Mouse (Mus musculus): ENCODE measurements around the gene Aak1. TPM values are rescaled to one million over a fixed set of nuclear protein-coding genes. Genes with fewer than 3 reads are reported as not detected.

The Aak1 gene
- polyA plus RNA-seq, 1 experiment = 21.5 TPM

- Histone ChIP-seq H3K27ac (ENCODE audit: insufficient read depth, low read length) (no peak overlapping the region), H3K4me1 (ENCODE audit: control insufficient read depth, insufficient read depth, insufficient read length) (no peaks in the 10 kb centered on the region), H3K36me3 (ENCODE audit: control insufficient read depth, insufficient read depth, low read length) (peaks cover 12% of the 10 kb centered on the region), H3K4me3 (ENCODE audit: extremely low read depth, insufficient read depth, insufficient read length) (no peak overlapping the region), H3K27me3 (ENCODE audit: control insufficient read depth, insufficient read depth, low read length) (no peaks in the 10 kb centered on the region)
- no peak for DNase-seq (ENCODE audit: low read depth in 1 of 2, low spot score in 2 of 2)
- TF ChIP-seq CTCF (IDR thresholded peaks at IDR 0.05; ENCODE audit: extremely low read depth, insufficient read depth, insufficient read length, insufficient replicate concordance) = no peak
- TF ChIP-seq POLR2A (IDR thresholded peaks at IDR 0.05; ENCODE audit: low read depth, low read length) = no peak
- 94% methylated on average over 9 of the region's 9 CpGs for WGBS
Measured at GRCm38 (mm10) chr6:86940966-86941365, 91.6 kb downstream of the Aak1 start.

- H3K4me1 ChIP-seq (ENCODE audit: control insufficient read depth, insufficient read depth, insufficient read length) = peaks cover 8% of the 10 kb centered on the region
- H3K36me3 ChIP-seq (ENCODE audit: control insufficient read depth, insufficient read depth, low read length) = peaks cover 2% of the 10 kb centered on the region; the same call in 1 of the 2 replicates
- no peak overlapping the region for H3K27ac ChIP-seq (ENCODE audit: insufficient read depth, low read length)
- TF ChIP-seq CTCF (IDR thresholded peaks at IDR 0.05; ENCODE audit: extremely low read depth, insufficient read depth, insufficient read length, insufficient replicate concordance) (no peak), POLR2A (IDR thresholded peaks at IDR 0.05; ENCODE audit: low read depth, low read length) (no peak)
- H3K27me3 ChIP-seq (ENCODE audit: control insufficient read depth, insufficient read depth, low read length) = no peaks in the 10 kb centered on the region
- DNase-seq (ENCODE audit: low read depth in 1 of 2, low spot score in 2 of 2) = no peak
- no peak overlapping the region for H3K4me3 ChIP-seq (ENCODE audit: extremely low read depth, insufficient read depth, insufficient read length)
- 92% methylated on average over 8 of the region's 8 CpGs for WGBS
Measured at GRCm38 (mm10) chr6:86947100-86947499, 97.8 kb downstream of the Aak1 start.

DNA sequence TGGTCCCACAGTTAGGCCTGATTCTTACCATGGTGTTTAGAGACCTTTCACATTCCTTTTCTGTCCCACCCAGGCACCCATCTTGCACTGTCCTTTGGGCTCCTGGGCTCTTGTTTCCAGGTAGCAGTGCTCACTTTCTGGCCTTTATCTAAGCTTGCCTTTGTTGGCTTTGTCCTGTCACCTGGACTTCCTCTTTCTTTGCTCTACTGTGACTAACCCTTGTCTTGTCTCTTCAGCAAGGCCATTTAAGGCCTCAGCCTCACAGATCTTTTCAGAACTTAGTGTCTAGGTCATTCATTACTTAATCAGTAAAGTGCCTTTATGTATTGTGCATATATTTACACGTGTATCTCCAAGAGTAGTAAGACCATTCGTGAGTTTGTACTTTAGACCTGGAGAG lies 99.4 kb downstream of the Aak1 start:
- WGBS = 85% methylated on average over 2 of the region's 2 CpGs
- no peak overlapping the region for H3K27ac ChIP-seq (ENCODE audit: insufficient read depth, low read length)
- TF ChIP-seq POLR2A (IDR thresholded peaks at IDR 0.05; ENCODE audit: low read depth, low read length) (no peak), CTCF (IDR thresholded peaks at IDR 0.05; ENCODE audit: extremely low read depth, insufficient read depth, insufficient read length, insufficient replicate concordance) (no peak)
- peaks cover 8% of the 10 kb centered on the region for H3K4me1 ChIP-seq (ENCODE audit: control insufficient read depth, insufficient read depth, insufficient read length)
- H3K27me3 ChIP-seq (ENCODE audit: control insufficient read depth, insufficient read depth, low read length) = no peaks in the 10 kb centered on the region
- peaks cover 4% of the 10 kb centered on the region for H3K36me3 ChIP-seq (ENCODE audit: control insufficient read depth, insufficient read depth, low read length)
- H3K4me3 ChIP-seq (ENCODE audit: extremely low read depth, insufficient read depth, insufficient read length) = no peak overlapping the region
- peak in 1 of 2 experiments; percentile 14 for DNase-seq (ENCODE audit: low read depth in 1 of 2, low spot score in 2 of 2)

- TF ChIP-seq CTCF (IDR thresholded peaks at IDR 0.05; ENCODE audit: extremely low read depth, insufficient read depth, insufficient read length, insufficient replicate concordance) = no peak
- TF ChIP-seq POLR2A (IDR thresholded peaks at IDR 0.05; ENCODE audit: low read depth, low read length) = no peak
- no peak overlapping the region for H3K4me3 ChIP-seq (ENCODE audit: extremely low read depth, insufficient read depth, insufficient read length)
- peaks cover 10% of the 10 kb centered on the region for H3K36me3 ChIP-seq (ENCODE audit: control insufficient read depth, insufficient read depth, low read length)
- H3K27me3 ChIP-seq (ENCODE audit: control insufficient read depth, insufficient read depth, low read length) = no peaks in the 10 kb centered on the region
- peaks cover 8% of the 10 kb centered on the region for H3K4me1 ChIP-seq (ENCODE audit: control insufficient read depth, insufficient read depth, insufficient read length)
- 39% methylated on average over 1 of the region's 1 CpGs for WGBS
- H3K27ac ChIP-seq (ENCODE audit: insufficient read depth, low read length) = no peak overlapping the region
- DNase-seq (ENCODE audit: low read depth in 1 of 2, low spot score in 2 of 2) = peak; percentile 4 to 30
Measured at GRCm38 (mm10) chr6:86950141-86950540, 100.8 kb downstream of the Aak1 start.

DNA sequence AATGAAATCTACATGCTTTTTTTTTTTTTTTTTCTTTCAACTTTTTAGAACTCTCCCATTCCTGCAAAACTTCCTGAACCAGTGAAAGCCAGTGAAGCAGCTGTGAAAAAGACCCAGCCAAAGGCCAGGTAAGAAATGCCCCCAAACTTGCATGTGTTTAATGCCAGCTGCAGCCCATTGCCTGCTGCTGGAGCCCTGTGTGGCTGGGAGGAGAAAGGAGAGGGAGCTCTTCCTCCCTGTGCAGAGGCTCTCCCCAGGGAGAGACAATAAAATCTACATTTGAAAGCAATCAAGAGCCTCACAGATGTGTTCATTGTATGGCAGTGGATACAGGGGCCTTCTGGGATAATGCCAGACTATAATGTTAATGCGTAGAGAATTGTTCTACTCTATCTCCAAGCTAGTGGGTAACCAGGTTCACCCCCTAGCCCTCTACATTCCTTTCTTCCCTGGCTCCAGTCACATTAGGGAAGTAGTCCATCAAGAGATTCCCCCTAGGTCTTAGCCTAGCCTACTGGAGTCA lies 101.5 kb downstream of the Aak1 start:
- DNase-seq (ENCODE audit: low read depth in 1 of 2, low spot score in 2 of 2) = no peak
- Histone ChIP-seq H3K4me1 (ENCODE audit: control insufficient read depth, insufficient read depth, insufficient read length) (peaks cover 8% of the 10 kb centered on the region), H3K27me3 (ENCODE audit: control insufficient read depth, insufficient read depth, low read length) (no peaks in the 10 kb centered on the region), H3K36me3 (ENCODE audit: control insufficient read depth, insufficient read depth, low read length) (peaks cover 14% of the 10 kb centered on the region), H3K27ac (ENCODE audit: insufficient read depth, low read length) (no peak overlapping the region), H3K4me3 (ENCODE audit: extremely low read depth, insufficient read depth, insufficient read length) (no peak overlapping the region)
- WGBS = 100% methylated on average over 1 of the region's 1 CpGs
- TF ChIP-seq CTCF (IDR thresholded peaks at IDR 0.05; ENCODE audit: extremely low read depth, insufficient read depth, insufficient read length, insufficient replicate concordance) = no peak
- no peak for TF ChIP-seq POLR2A (IDR thresholded peaks at IDR 0.05; ENCODE audit: low read depth, low read length)

DNA sequence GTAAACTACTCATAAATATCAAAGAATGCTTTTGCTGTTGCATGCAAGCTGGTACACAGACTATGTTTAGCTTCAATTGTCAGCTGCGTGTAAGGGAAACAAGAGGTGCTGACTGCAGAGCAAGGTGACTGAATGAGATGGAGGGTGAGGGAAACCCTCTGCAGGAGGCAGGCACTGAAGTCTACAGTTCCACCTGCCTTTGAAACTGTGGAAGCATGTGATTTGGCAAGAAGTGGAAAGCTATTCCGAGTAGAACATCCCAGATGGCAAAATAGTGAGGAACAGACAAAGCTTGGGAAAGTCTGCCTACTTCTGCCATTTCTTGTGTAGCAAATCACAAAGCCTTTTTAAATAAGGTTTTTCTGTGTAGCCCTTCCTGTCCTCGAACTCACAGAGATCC lies 106.4 kb downstream of the Aak1 start:
- no peak for TF ChIP-seq CTCF (IDR thresholded peaks at IDR 0.05; ENCODE audit: extremely low read depth, insufficient read depth, insufficient read length, insufficient replicate concordance)
- no peak for TF ChIP-seq POLR2A (IDR thresholded peaks at IDR 0.05; ENCODE audit: low read depth, low read length)
- peaks cover 33% of the 10 kb centered on the region for H3K36me3 ChIP-seq (ENCODE audit: control insufficient read depth, insufficient read depth, low read length)
- H3K4me1 ChIP-seq (ENCODE audit: control insufficient read depth, insufficient read depth, insufficient read length) = no peaks in the 10 kb centered on the region
- WGBS = 89% methylated on average over 3 of the region's 3 CpGs
- no peak overlapping the region for H3K4me3 ChIP-seq (ENCODE audit: extremely low read depth, insufficient read depth, insufficient read length)
- DNase-seq (ENCODE audit: low read depth in 1 of 2, low spot score in 2 of 2) = no peak
- no peak overlapping the region for H3K27ac ChIP-seq (ENCODE audit: insufficient read depth, low read length)
- no peaks in the 10 kb centered on the region for H3K27me3 ChIP-seq (ENCODE audit: control insufficient read depth, insufficient read depth, low read length)

- no peak for TF ChIP-seq POLR2A (IDR thresholded peaks at IDR 0.05; ENCODE audit: low read depth, low read length)
- no peak for TF ChIP-seq CTCF (IDR thresholded peaks at IDR 0.05; ENCODE audit: extremely low read depth, insufficient read depth, insufficient read length, insufficient replicate concordance)
- no peak for DNase-seq (ENCODE audit: low read depth in 1 of 2, low spot score in 2 of 2)
- Histone ChIP-seq H3K27ac (ENCODE audit: insufficient read depth, low read length) (no peak overlapping the region), H3K4me3 (ENCODE audit: extremely low read depth, insufficient read depth, insufficient read length) (no peak overlapping the region), H3K4me1 (ENCODE audit: control insufficient read depth, insufficient read depth, insufficient read length) (no peaks in the 10 kb centered on the region), H3K27me3 (ENCODE audit: control insufficient read depth, insufficient read depth, low read length) (no peaks in the 10 kb centered on the region), H3K36me3 (ENCODE audit: control insufficient read depth, insufficient read depth, low read length) (peaks cover 34% of the 10 kb centered on the region)
Measured at GRCm38 (mm10) chr6:86956206-86956605, 106.9 kb downstream of the Aak1 start.
